Mouse (Mus musculus) megakaryocyte progenitor cell, adult 5-6 weeks (primary cell): ENCODE measurements around the gene Prtg. TPM values are rescaled to one million over a fixed set of nuclear protein-coding genes. Genes with fewer than 3 reads are reported as not detected.

Source experiments
- ATAC-seq: replicated peaks from 2 replicates; pipeline ENCODE4 v1.8.0; 2016; ENCODE audit warnings: mild to moderate bottlenecking, moderate TSS enrichment, inconsistent platforms; ENCODE audit not compliant: poor library complexity
- total RNA-seq, 2 experiments: library from RNA; stranded (forward) in 1 of 2; stranded (reverse) in 1 of 2; fragments of 157-497, 149-512 nt in 1 of 2; fragments of 200-1000 nt in 1 of 2; gene quantifications; 2 replicates each; pipeline versions ENCODE4 v1.2.3 to v1.2.4; 2015 to 2017

Prtg gene
- total RNA-seq, 2 experiments from 2014 or later = not detected

GRCm38 (mm10) chr9:72860764-72861163 is 54.1 kb downstream of the Prtg start:
- ATAC-seq = no peak

GRCm38 (mm10) chr9:72861235-72861634 is 54.6 kb downstream of the Prtg start:
- no peak for ATAC-seq

- ATAC-seq = no peak
Observed at GRCm38 (mm10) chr9:72862186-72862585, 55.5 kb downstream of the Prtg start.

GRCm38 (mm10) chr9:72862955-72863354 is 56.3 kb downstream of the Prtg start:
- ATAC-seq = no peak

- ATAC-seq = no peak
Observed at GRCm38 (mm10) chr9:72863773-72864172, 57.1 kb downstream of the Prtg start.

GRCm38 (mm10) chr9:72867434-72867833 is 60.8 kb downstream of the Prtg start:
- no peak for ATAC-seq

- ATAC-seq = no peak
Observed at GRCm38 (mm10) chr9:72868774-72869173, 62.1 kb downstream of the Prtg start.

- ATAC-seq = no peak
Observed at GRCm38 (mm10) chr9:72871506-72872297, 65.0 kb downstream of the Prtg start.

- ATAC-seq = no peak
Observed at GRCm38 (mm10) chr9:72872298-72873130, 65.8 kb downstream of the Prtg start.

GRCm38 (mm10) chr9:72875878-72876277 is 69.2 kb downstream of the Prtg start:
- ATAC-seq = no peak

- ATAC-seq = peak; percentile 26
Observed at GRCm38 (mm10) chr9:72877905-72878304, 71.2 kb downstream of the Prtg start.

- ATAC-seq = no peak
Observed at GRCm38 (mm10) chr9:72878656-72879055, 72.0 kb downstream of the Prtg start.

GRCm38 (mm10) chr9:72879601-72880000 is 72.9 kb downstream of the Prtg start:
- no peak for ATAC-seq

GRCm38 (mm10) chr9:72880225-72880960 is 73.7 kb downstream of the Prtg start:
- no peak for ATAC-seq

GRCm38 (mm10) chr9:72881026-72881768 is 74.5 kb downstream of the Prtg start:
- no peak for ATAC-seq

- ATAC-seq = peak; percentile 87
Observed at GRCm38 (mm10) chr9:72883940-72884339, 77.3 kb downstream of the Prtg start.

GRCm38 (mm10) chr9:72889777-72890176 is 83.1 kb downstream of the Prtg start:
- peak; percentile 54; the same call in 1 of the 2 replicates for ATAC-seq

- ATAC-seq = no peak
Observed at GRCm38 (mm10) chr9:72890499-72891085, 83.9 kb downstream of the Prtg start.

- ATAC-seq = no peak
Observed at GRCm38 (mm10) chr9:72892761-72893160, 86.1 kb downstream of the Prtg start.

- ATAC-seq = 0 out of 2 replicates have a peak, but pooled peaks have one; percentile 34
Observed at GRCm38 (mm10) chr9:72894796-72895352, 88.2 kb downstream of the Prtg start.
